Mouse (Mus musculus) gastrocnemius, adult 2 months (tissue): ENCODE results near the gene Cops2. TPM values are rescaled to one million over a fixed set of nuclear protein-coding genes. Genes with fewer than 3 reads are reported as not detected.
A peak's percentile ranks its signal among the peaks of the same experiment; 100 is the strongest.

Source experiments
- DNase-seq: peaks from one replicate; pipeline ENCODE4 v3.0.0; 2022
- H3K27ac ChIP-seq: fragments of 200-600 bp; 2 replicates; pipeline ENCODE4 v1.8.1; 2022; ENCODE audit warnings: mild to moderate bottlenecking
- H3K4me3 ChIP-seq: fragments of 200-600 bp; 2 replicates; pipeline ENCODE4 v1.8.1; 2022; ENCODE audit warnings: mild to moderate bottlenecking, moderate library complexity
- CTCF ChIP-seq: fragments of 200-600 bp; IDR thresholded peaks from 2 replicates; pipeline ENCODE4 v1.8.1; 2022; ENCODE audit warnings: antibody characterized with exemption, mild to moderate bottlenecking, moderate library complexity
- intact Hi-C: fragments of 180-260 bp; cut with DNase I; formaldehyde crosslinking; loops from one replicate; pipeline ENCODE4 v1.15.1; 2025
- total RNA-seq, 2 experiments: library from RNA; stranded (reverse); gene quantifications; 2 replicates each; pipeline ENCODE4 v1.2.3; 2021

Gene Cops2
- total RNA-seq, 2 experiments from 2014 or later, result 109 to 116 TPM

- intact Hi-C loops, result no loop called here
- H3K4me3 ChIP-seq, result no peak overlapping the region
- no peak for DNase-seq
- H3K27ac ChIP-seq, result no peak overlapping the region
- no peak for TF ChIP-seq CTCF
These were observed 70.2 kb downstream of the Cops2 start for GRCm38 (mm10) chr2:125788785-125789184.

- intact Hi-C loops, result no loop called here
- no peak for DNase-seq
- H3K27ac ChIP-seq, result no peak overlapping the region
- no peak overlapping the region for H3K4me3 ChIP-seq
- no peak for TF ChIP-seq CTCF
These were observed 70.6 kb downstream of the Cops2 start for GRCm38 (mm10) chr2:125788351-125788750.

- H3K27ac ChIP-seq, result no peak overlapping the region
- intact Hi-C loops, result no loop called here
- DNase-seq, result no peak
- no peak for TF ChIP-seq CTCF
- no peak overlapping the region for H3K4me3 ChIP-seq
These were observed 73.9 kb downstream of the Cops2 start for GRCm38 (mm10) chr2:125785021-125785420.

GRCm38 (mm10) chr2:125784392-125784791 is 74.5 kb downstream of the Cops2 start:
- TF ChIP-seq CTCF, result no peak
- Histone ChIP-seq H3K27ac (no peak overlapping the region), H3K4me3 (no peak overlapping the region)
- DNase-seq, result no peak
- intact Hi-C loops, result loop anchor here (5.0 kb wide), 1 partner anchor 73 kb away; the partner anchor contains the start of genes Cops2 and Galk2

- Histone ChIP-seq H3K4me3 (no peak overlapping the region), H3K27ac (no peak overlapping the region)
- no peak for DNase-seq
- TF ChIP-seq CTCF, result no peak
- intact Hi-C loops, result loop anchor here (5.0 kb wide), 1 partner anchor 73 kb away; the partner anchor contains the start of genes Cops2 and Galk2
These were observed 75.1 kb downstream of the Cops2 start for GRCm38 (mm10) chr2:125783868-125784267.

GRCm38 (mm10) chr2:125782719-125783109 is 76.2 kb downstream of the Cops2 start, which contains the start of gene Secisbp2l:
Gene Secisbp2l, minus strand, starts transcription at chr2:125782870.
- Histone ChIP-seq H3K27ac (peak within 1 kb of the TSS; percentile 96), H3K4me3 (peak within 1 kb of the TSS; percentile 84)
- peak; percentile 97 for DNase-seq
- no peak for TF ChIP-seq CTCF
- intact Hi-C loops, result loop anchor here (5.0 kb wide), 1 partner anchor 75 kb away; the partner anchor contains the start of genes Cops2 and Galk2

GRCm38 (mm10) chr2:125781978-125782718 is 76.8 kb downstream of the Cops2 start:
- TF ChIP-seq CTCF, result no peak
- Histone ChIP-seq H3K4me3 (peak overlapping the region; percentile 84), H3K27ac (peak overlapping the region; percentile 96)
- intact Hi-C loops, result loop anchor here (5.0 kb wide), 1 partner anchor 75 kb away; the partner anchor contains the start of genes Cops2 and Galk2
- no peak for DNase-seq

- peak overlapping the region; percentile 84 for H3K4me3 ChIP-seq
- no peak for TF ChIP-seq CTCF
- H3K27ac ChIP-seq, result peak overlapping the region; percentile 96
- intact Hi-C loops, result loop anchor here (5.0 kb wide), 1 partner anchor 76 kb away; the partner anchor contains the start of genes Cops2 and Galk2
- DNase-seq, result no peak
These were observed 77.9 kb downstream of the Cops2 start for GRCm38 (mm10) chr2:125781006-125781405.

Other genes starting within 250 kb of the Cops2 start
- 1 to 10 TPM; 1.2 to 1.4 TPM for gene Cep152, start 234.0 kb downstream of the Cops2 start, total RNA-seq
- gene Eid1, start 186.0 kb downstream of the Cops2 start, total RNA-seq, result 10 to 100 TPM; 18.2 to 33.6 TPM
- under 1 TPM; 0.33 to 0.75 TPM for gene Shc4, start 135.0 kb downstream of the Cops2 start, total RNA-seq
- gene Secisbp2l, start 76.3 kb downstream of the Cops2 start, total RNA-seq, result 10 to 100 TPM; 16.3 to 18.2 TPM
- gene Galk2, start within 50 bp of the Cops2 start, total RNA-seq, result 1 to 10 TPM; 2.8 to 4.2 TPM
- 1 to 10 TPM; 4.2 TPM for gene Fgf7, start 175.5 kb upstream of the Cops2 start, total RNA-seq